Mouse (Mus musculus): ENCODE measurements around the gene Usp4. TPM values are rescaled to one million over a fixed set of nuclear protein-coding genes. Genes with fewer than 3 reads are reported as not detected.

Usp4 gene
- polyA plus RNA-seq, 1 experiment from 2014 or later: 127 TPM

DNA sequence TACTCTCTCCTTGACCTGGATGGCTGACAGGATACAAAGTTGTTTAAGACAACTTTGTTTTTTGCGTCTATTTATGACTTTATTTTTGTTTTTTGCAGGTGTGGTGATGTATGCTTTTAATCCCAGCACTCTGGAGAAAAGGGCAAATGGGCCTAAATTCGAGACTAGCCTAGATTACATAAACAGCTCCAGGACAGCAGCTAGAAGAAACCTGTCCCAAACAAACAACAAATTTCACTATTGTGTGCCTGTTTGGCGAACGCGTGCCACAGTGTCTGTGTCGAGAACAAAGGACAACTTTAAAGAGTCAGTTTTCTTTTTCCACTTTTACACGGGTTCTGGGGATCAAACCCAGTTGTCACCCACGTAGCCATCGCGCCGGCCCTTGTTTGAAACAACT, 629 bp upstream of the Usp4 start:
- no peak for DNase-seq (ENCODE audit: low spot score)
- no peaks in the 10 kb centered on the region for H3K27me3 ChIP-seq (replicated peaks; ENCODE audit: low read depth, poor library complexity, severe bottlenecking)
- H3K36me3 ChIP-seq (replicated peaks): peaks cover 28% of the 10 kb centered on the region
- 9% methylated on average over 11 of the region's 11 CpGs for WGBS
- H3K27ac ChIP-seq (replicated peaks): peak overlapping the region; percentile 96
- H3K4me1 ChIP-seq: peaks cover 26% of the 10 kb centered on the region
- H3K4me3 ChIP-seq: peak overlapping the region; percentile 88
- no peaks in the 10 kb centered on the region for H3K9me3 ChIP-seq

DNA sequence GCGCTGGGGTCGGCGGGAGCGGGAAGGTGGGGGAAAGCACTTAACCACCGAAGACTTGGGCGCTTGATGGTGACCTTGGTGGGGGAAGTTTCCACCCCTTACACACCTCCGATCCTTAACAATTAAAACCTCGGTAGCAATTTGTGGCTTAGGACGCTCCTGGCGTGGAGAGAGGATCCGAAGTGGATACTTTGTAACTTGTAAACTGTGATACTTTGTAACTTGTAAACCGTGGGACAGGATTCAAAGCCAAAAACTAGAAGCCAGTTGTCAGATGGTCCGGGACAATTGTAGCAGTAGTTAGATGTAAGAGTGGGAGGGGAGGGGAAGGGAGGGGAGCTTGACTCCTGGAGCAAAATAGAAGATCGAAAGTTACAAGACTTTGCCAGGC, 632 bp downstream of the Usp4 start:
- peak overlapping the region; percentile 88 for H3K4me3 ChIP-seq
- peak overlapping the region; percentile 96 for H3K27ac ChIP-seq (replicated peaks)
- DNase-seq (ENCODE audit: low spot score): no peak
- no peaks in the 10 kb centered on the region for H3K9me3 ChIP-seq
- H3K36me3 ChIP-seq (replicated peaks): peaks cover 41% of the 10 kb centered on the region
- 9% methylated on average over 14 of the region's 14 CpGs for WGBS
- H3K27me3 ChIP-seq (replicated peaks; ENCODE audit: low read depth, poor library complexity, severe bottlenecking): no peaks in the 10 kb centered on the region
- peaks cover 21% of the 10 kb centered on the region for H3K4me1 ChIP-seq

DNA sequence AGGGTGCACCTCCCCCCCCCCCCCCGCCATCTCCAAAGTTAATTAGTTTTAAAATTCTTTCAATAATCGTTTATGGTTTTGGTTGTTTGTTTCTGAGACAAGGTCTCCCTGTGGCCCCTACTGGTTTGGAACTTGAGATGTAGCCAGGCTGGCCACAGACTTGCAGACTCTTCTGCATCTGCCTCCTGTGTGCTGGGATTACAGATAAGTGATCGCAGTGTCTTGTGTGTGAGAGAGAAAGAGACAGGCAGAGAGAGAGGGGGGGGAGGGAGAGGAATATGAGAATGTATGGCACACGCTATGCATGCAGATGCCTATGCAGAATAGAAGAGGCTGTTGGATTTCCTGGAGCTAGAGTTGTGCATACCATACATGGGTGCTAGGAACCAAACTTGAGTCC, 2.1 kb downstream of the Usp4 start:
- Histone ChIP-seq H3K27ac (replicated peaks) (no peak overlapping the region), H3K27me3 (replicated peaks; ENCODE audit: low read depth, poor library complexity, severe bottlenecking) (no peaks in the 10 kb centered on the region), H3K4me3 (no peak overlapping the region; the same call in 1 of the 2 replicates), H3K4me1 (peaks cover 21% of the 10 kb centered on the region), H3K9me3 (no peaks in the 10 kb centered on the region), H3K36me3 (replicated peaks) (peaks cover 55% of the 10 kb centered on the region)
- WGBS: 91% methylated on average over 4 of the region's 4 CpGs
- DNase-seq (ENCODE audit: low spot score): no peak

DNA sequence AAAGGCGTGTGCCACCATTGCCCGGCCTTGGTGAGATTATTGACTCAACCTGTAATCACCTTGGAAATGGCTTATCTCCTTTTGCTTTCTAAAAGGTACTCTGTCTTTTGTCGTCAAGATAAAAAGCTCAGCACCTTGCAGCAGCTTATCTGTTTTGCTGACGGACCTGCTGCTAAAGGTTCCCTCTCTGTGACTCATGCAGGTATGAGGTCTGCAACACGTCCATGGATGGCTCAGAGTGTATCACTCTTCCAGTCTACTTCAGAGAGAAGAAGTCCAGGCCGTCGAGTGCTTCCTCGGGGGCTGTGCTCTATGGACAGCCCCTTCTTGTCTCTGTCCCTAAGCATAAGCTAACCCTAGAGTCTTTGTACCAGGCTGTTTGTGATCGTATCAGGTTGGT, 30.6 kb downstream of the Usp4 start:
- Histone ChIP-seq H3K27me3 (replicated peaks; ENCODE audit: low read depth, poor library complexity, severe bottlenecking) (no peaks in the 10 kb centered on the region), H3K9me3 (no peaks in the 10 kb centered on the region), H3K4me3 (no peak overlapping the region), H3K4me1 (no peaks in the 10 kb centered on the region), H3K27ac (replicated peaks) (no peak overlapping the region), H3K36me3 (replicated peaks) (peaks cover 99% of the 10 kb centered on the region)
- WGBS: 92% methylated on average over 9 of the region's 9 CpGs
- DNase-seq (ENCODE audit: low spot score): no peak

DNA sequence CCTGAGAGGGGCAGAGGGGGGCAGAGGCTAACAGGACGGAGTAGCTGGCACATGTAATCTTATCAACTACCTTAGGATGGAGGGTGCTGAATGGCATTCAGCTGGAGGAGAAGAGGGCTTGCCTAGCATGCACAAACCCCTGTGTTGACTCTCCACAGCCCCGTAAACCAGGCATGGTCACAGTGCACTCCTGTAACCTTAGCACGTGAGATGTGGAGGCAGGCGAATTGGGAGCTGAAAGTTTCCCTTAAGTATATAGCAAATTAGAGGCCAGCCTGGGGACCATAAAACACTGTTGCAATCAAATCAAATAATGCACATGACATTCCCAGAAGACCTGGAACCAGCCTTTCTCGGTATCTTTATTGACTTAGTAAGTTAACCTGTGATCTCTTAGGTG, 31.1 kb downstream of the Usp4 start:
- no peak overlapping the region for H3K4me3 ChIP-seq
- no peaks in the 10 kb centered on the region for H3K27me3 ChIP-seq (replicated peaks; ENCODE audit: low read depth, poor library complexity, severe bottlenecking)
- H3K27ac ChIP-seq (replicated peaks): no peak overlapping the region
- WGBS: 91% methylated on average over 5 of the region's 5 CpGs
- H3K9me3 ChIP-seq: no peaks in the 10 kb centered on the region
- no peak for DNase-seq (ENCODE audit: low spot score)
- no peaks in the 10 kb centered on the region for H3K4me1 ChIP-seq
- peaks cover 99% of the 10 kb centered on the region for H3K36me3 ChIP-seq (replicated peaks)

DNA sequence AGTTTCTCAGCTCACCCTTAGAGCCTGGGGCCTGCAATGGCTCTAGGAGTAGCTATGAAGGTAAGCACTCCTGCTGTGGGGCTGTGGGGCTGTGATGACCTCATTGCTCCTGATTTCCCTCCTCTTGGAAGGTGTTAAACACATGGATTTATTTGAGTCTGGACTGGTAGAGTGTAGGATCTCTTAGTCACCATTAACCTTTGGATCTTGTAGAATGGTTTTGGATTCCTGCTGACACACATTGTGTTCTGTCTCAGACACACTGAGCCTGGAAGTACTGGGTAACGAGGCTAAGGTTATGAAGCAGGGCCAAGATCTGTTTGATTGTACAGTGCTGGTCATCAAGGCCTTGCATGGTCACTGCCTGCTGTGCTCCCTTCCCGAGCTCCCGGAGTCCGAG, 31.6 kb downstream of the Usp4 start:
- WGBS: 87% methylated on average over 4 of the region's 4 CpGs
- no peaks in the 10 kb centered on the region for H3K27me3 ChIP-seq (replicated peaks; ENCODE audit: low read depth, poor library complexity, severe bottlenecking)
- DNase-seq (ENCODE audit: low spot score): no peak
- no peak overlapping the region for H3K27ac ChIP-seq (replicated peaks)
- H3K4me1 ChIP-seq: no peaks in the 10 kb centered on the region
- no peak overlapping the region for H3K4me3 ChIP-seq
- H3K36me3 ChIP-seq (replicated peaks): peaks cover 99% of the 10 kb centered on the region
- H3K9me3 ChIP-seq: no peaks in the 10 kb centered on the region

DNA sequence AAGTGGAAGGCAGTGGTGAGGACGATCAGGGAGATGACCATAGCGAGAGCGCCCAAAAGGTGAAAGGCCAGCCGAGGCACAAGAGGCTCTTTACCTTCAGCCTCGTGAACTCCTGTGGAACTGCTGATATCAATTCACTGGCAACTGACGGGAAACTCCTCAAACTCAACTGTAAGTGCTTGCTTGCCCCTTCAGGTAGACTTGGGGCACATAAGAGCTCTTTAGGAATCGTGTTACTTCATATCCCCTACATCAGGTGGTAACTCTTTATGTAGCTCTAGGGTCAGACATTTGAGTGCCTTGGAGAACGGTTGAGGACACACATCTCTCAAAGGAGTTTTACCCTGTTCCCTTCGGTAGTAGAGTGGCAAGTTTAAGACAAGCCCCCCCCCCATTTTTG, 33.7 kb downstream of the Usp4 start:
- Histone ChIP-seq H3K4me3 (no peak overlapping the region), H3K27ac (replicated peaks) (no peak overlapping the region), H3K4me1 (no peaks in the 10 kb centered on the region), H3K9me3 (no peaks in the 10 kb centered on the region), H3K27me3 (replicated peaks; ENCODE audit: low read depth, poor library complexity, severe bottlenecking) (no peaks in the 10 kb centered on the region), H3K36me3 (replicated peaks) (peaks cover 98% of the 10 kb centered on the region)
- DNase-seq (ENCODE audit: low spot score): no peak
- 92% methylated on average over 9 of the region's 9 CpGs for WGBS

DNA sequence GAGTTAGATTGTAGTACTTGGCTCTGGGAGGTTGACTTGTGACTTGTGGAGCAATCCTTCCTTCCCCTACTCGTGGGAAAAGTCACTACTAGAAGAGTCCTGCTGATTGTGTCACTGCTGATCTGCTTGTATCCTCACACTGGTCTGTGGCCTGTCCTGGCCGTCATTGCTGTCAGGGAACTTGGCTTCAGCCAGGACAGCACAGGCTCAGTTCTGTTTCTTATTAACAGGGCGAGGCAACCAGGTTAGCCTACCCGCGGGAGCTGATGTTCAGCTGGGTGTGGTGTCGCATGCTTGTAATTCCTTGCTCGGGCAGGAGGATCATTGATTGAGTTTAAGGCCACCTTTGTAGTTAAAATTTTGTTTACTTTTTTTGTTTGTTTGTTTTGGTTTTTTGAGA, 37.4 kb downstream of the Usp4 start:
- WGBS: 63% methylated on average over 7 of the region's 7 CpGs
- peaks cover 98% of the 10 kb centered on the region for H3K36me3 ChIP-seq (replicated peaks)
- no peak overlapping the region for H3K27ac ChIP-seq (replicated peaks)
- no peak overlapping the region for H3K4me3 ChIP-seq
- H3K4me1 ChIP-seq: no peaks in the 10 kb centered on the region
- H3K27me3 ChIP-seq (replicated peaks; ENCODE audit: low read depth, poor library complexity, severe bottlenecking): no peaks in the 10 kb centered on the region
- H3K9me3 ChIP-seq: no peaks in the 10 kb centered on the region
- no peak for DNase-seq (ENCODE audit: low spot score)

DNA sequence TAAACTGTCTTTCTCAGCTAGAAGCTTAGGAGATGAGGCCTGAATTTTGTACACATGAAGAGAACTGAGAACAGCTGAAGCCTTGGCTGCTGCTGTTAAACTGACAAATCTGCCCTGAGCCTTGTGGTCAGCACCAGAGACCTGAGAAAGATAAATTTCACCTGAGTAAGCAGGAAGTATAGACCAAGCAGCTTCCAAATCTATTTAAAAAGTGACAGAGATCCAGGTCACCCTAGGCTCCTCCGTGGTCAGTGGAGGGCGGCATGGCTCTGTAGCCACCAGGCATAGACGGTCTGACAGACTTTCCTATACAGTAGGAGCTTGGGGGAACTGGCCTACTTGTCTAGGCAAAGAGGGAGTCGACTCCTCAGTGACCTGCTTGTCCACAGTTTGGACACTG, 39.2 kb downstream of the Usp4 start:
- Histone ChIP-seq H3K4me3 (no peak overlapping the region), H3K9me3 (no peaks in the 10 kb centered on the region), H3K4me1 (no peaks in the 10 kb centered on the region), H3K27ac (replicated peaks) (no peak overlapping the region), H3K27me3 (replicated peaks; ENCODE audit: low read depth, poor library complexity, severe bottlenecking) (no peaks in the 10 kb centered on the region), H3K36me3 (replicated peaks) (peaks cover 97% of the 10 kb centered on the region)
- 90% methylated on average over 4 of the region's 4 CpGs for WGBS
- DNase-seq (ENCODE audit: low spot score): no peak

DNA sequence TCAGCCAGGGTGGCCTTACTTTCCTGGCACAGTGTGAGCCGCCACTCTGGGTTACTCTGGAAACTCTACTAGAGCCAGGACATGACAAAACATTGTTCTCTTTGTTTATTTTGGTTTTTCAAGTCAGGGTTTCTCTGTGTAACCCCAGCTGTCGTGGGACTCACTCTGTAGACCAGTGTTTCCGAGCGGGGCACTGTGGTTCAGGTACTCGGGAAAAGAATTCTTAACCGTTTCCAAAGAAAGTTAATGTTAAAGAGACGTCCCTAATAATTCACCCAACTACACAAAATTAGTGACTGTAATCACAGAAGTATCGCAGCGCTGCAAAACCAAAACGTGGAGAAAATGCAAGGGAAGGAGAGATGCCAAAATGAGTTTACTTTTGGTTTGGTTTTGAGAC, 40.9 kb downstream of the Usp4 start:
- Histone ChIP-seq H3K36me3 (replicated peaks) (peaks cover 97% of the 10 kb centered on the region), H3K27ac (replicated peaks) (no peak overlapping the region)
- WGBS: 87% methylated on average over 10 of the region's 10 CpGs

DNA sequence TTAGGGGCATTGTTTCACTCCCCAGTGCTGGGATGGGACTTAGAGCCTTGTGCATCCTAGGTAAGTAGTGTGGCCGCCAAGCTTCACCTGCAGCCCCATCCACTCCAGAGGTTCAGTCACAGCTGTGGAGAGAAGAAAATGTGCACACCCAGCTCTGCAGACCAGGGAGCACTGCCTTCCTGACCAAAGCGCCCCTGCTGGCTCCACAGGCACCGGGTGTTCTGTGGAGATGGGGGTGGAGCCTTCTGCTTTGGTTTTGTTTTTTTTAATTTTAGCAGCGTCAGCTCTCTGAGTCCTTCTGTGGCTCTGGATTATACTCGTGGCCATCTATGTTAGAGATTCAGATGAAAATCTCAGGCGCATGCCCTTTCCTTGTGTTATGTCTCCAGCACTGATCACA, 41.6 kb downstream of the Usp4 start:
- 87% methylated on average over 6 of the region's 6 CpGs for WGBS
- Histone ChIP-seq H3K36me3 (replicated peaks) (peaks cover 97% of the 10 kb centered on the region), H3K27me3 (replicated peaks; ENCODE audit: low read depth, poor library complexity, severe bottlenecking) (no peaks in the 10 kb centered on the region), H3K4me3 (no peak overlapping the region), H3K4me1 (peaks cover 3% of the 10 kb centered on the region; the same call in 1 of the 2 replicates), H3K9me3 (no peaks in the 10 kb centered on the region), H3K27ac (replicated peaks) (no peak overlapping the region)
- DNase-seq (ENCODE audit: low spot score): no peak

More for the DNA sequence above, 40.9 kb downstream of the Usp4 start:
- Histone ChIP-seq H3K27me3 (replicated peaks; ENCODE audit: low read depth, poor library complexity, severe bottlenecking) (no peaks in the 10 kb centered on the region), H3K4me1 (peaks cover 3% of the 10 kb centered on the region; the same call in 1 of the 2 replicates), H3K4me3 (no peak overlapping the region), H3K9me3 (no peaks in the 10 kb centered on the region)
- DNase-seq (ENCODE audit: low spot score): no peak

DNA sequence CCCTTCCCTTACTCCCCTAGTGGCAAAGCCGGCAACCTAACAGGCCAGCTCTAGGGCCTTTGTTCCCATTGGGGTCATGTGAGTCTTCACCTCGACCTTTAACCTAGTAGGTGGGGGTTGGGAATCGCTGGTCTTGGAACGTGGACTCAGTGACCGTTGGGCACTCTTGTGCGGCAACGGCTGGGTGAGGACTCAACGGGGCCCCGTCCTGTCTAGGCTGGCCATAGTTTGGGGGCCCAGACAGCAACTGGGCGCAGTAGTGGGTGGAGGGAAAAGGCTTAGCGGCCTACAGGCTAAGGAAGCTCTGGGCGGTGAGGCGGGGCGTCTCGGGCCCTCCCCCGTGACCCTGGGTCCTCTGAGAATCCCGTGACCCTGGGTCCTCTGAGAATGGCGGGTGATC, 45.0 kb downstream of the Usp4 start, which contains the start of gene 1700102P08Rik:
1700102P08Rik (plus strand) TSS at position 130 of the 400 bp plus-strand sequence.
- Histone ChIP-seq H3K27me3 (replicated peaks; ENCODE audit: low read depth, poor library complexity, severe bottlenecking) (no peaks in the 10 kb centered on the region), H3K36me3 (replicated peaks) (peaks cover 67% of the 10 kb centered on the region), H3K4me1 (peaks cover 3% of the 10 kb centered on the region; the same call in 1 of the 2 replicates), H3K27ac (replicated peaks) (no peak within 1 kb of the TSS; the same call in 1 of the 2 replicates), H3K4me3 (no peak within 1 kb of the TSS), H3K9me3 (no peaks in the 10 kb centered on the region)
- 47% methylated on average over 18 of the region's 18 CpGs for WGBS
- DNase-seq (ENCODE audit: low spot score): no peak

DNA sequence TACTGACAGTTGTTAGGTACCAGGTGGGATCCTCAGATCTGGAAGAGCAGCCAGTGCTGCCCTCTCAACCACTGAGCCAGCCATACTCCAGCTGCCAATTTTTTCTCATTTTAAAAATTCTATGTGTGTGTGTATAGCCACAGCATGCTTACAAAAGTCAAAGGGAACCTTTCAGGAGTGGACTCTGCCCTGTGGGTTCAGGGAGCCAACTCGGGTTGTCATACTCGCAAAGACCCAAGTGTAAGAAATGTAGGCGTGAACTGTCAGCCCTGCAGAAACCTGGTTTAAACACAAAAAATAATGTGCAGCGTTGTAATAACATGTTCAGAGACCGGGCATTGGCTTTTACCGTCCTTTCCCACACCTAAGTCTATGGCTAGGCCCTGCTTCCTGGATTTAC, 46.5 kb downstream of the Usp4 start:
- DNase-seq (ENCODE audit: low spot score): no peak
- H3K27ac ChIP-seq (replicated peaks): no peak overlapping the region
- H3K4me3 ChIP-seq: no peak overlapping the region
- 94% methylated on average over 6 of the region's 6 CpGs for WGBS
- H3K9me3 ChIP-seq: no peaks in the 10 kb centered on the region
- peaks cover 3% of the 10 kb centered on the region; the same call in 1 of the 2 replicates for H3K4me1 ChIP-seq
- H3K27me3 ChIP-seq (replicated peaks; ENCODE audit: low read depth, poor library complexity, severe bottlenecking): no peaks in the 10 kb centered on the region
- peaks cover 52% of the 10 kb centered on the region for H3K36me3 ChIP-seq (replicated peaks)

DNA sequence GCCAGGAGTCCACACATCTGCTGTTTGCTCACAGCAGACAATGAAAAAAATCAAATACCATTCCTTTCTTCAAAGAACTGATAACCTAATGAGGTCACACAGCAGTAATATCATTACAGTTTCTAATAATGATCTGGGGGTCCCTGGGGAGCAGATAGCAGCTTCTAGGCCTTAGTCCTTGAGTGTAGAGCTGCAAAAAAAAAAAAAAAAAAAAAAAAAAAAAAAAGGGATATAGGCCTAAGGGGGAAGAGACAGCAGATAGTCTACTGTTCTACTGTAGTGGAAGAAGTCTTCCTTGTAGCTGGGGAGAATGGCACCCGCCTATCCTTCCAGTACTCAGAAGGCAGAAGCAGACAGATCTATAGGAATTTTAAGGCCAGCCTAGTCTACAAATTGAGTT, 47.8 kb downstream of the Usp4 start:
- no peak for DNase-seq (ENCODE audit: low spot score)

More for the DNA sequence above, 47.8 kb downstream of the Usp4 start:
- no peaks in the 10 kb centered on the region for H3K9me3 ChIP-seq
- no peak overlapping the region for H3K27ac ChIP-seq (replicated peaks)
- peaks cover 42% of the 10 kb centered on the region for H3K36me3 ChIP-seq (replicated peaks)
- H3K27me3 ChIP-seq (replicated peaks; ENCODE audit: low read depth, poor library complexity, severe bottlenecking): no peaks in the 10 kb centered on the region
- peaks cover 3% of the 10 kb centered on the region; the same call in 1 of the 2 replicates for H3K4me1 ChIP-seq
- no peak overlapping the region for H3K4me3 ChIP-seq
- 89% methylated on average over 1 of the region's 1 CpGs for WGBS
